Mouse (Mus musculus) liver, embryonic 11.5 days (tissue): ENCODE results near the gene Ccdc85c. TPM values are rescaled to one million over a fixed set of nuclear protein-coding genes. Genes with fewer than 3 reads are reported as not detected.

Experiments
- ATAC-seq: fragments of 200-750 bp; cut with Nextera tagmentation; replicated peaks from 2 replicates; pipeline ENCODE4 v1.8.0; 2017; ENCODE audit warnings: moderate number of reproducible peaks, mild to moderate bottlenecking, moderate TSS enrichment, moderate library complexity; ENCODE audit not compliant: low FRiP score
- DNase-seq: peaks from one replicate; pipeline ENCODE4 v3.0.0-alpha.2; 2017; ENCODE audit warnings: low spot score
- H3K27ac ChIP-seq: fragments of 300-500 bp; sonication (generic); 2 replicates; pipeline ENCODE4 v1.5.1; 2014; ENCODE audit warnings: mild to moderate bottlenecking, low read depth, low read length, control low read depth
- H3K27me3 ChIP-seq: fragments of 300-500 bp; sonication (generic); replicated peaks from 2 replicates; pipeline ENCODE4 v1.6.1; 2014; ENCODE audit warnings: low read length, mixed read lengths; ENCODE audit not compliant: control insufficient read depth, insufficient read depth
- H3K36me3 ChIP-seq: fragments of 300-500 bp; sonication (generic); 2 replicates; pipeline ENCODE4 v1.6.1; 2014; ENCODE audit warnings: mild to moderate bottlenecking, low read length, moderate library complexity, mixed read lengths; ENCODE audit not compliant: control insufficient read depth, insufficient read depth
- H3K4me1 ChIP-seq: fragments of 300-500 bp; sonication (generic); replicated peaks from 2 replicates; pipeline ENCODE4 v1.6.1; 2014; ENCODE audit warnings: low read length, mixed read lengths; ENCODE audit not compliant: control insufficient read depth, insufficient read depth
- H3K4me2 ChIP-seq: fragments of 300-500 bp; sonication (generic); 2 replicates; pipeline ENCODE4 v1.6.1; 2014; ENCODE audit warnings: mild to moderate bottlenecking, control low read depth, moderate library complexity
- H3K4me3 ChIP-seq: fragments of 300-500 bp; sonication (generic); 2 replicates; pipeline ENCODE4 v1.5.1; 2014; ENCODE audit warnings: low read depth, low read length, control low read depth
- H3K9ac ChIP-seq: fragments of 300-500 bp; sonication (generic); 2 replicates; pipeline ENCODE4 v1.6.1; 2014; ENCODE audit warnings: low read depth, low read length, control low read depth
- H3K9me3 ChIP-seq: fragments of 300-500 bp; sonication (generic); 2 replicates; pipeline ENCODE4 v1.6.1; 2016; ENCODE audit warnings: low read length, inconsistent platforms, mixed read lengths; ENCODE audit not compliant: control insufficient read depth
- WGBS: fragments of 180-500 bp; shearing (Covaris S2); extraction: QIAGEN DNeasy Blood & Tissue Kit; methylation state at CpG from one replicate; pipeline ENCODE4 v1.1.7; 2014; 5-methylcytosine and 5-hydroxymethylcytosine counted together
- polyA plus RNA-seq: library from polyadenylated mRNA; unstranded; fragments of >200 nt; fragmentation: Nextera tagmentation; extraction: Ambion mirVana; gene quantifications from 2 replicates; pipeline ENCODE4 v1.2.1, GENCODE M21; 2014

Ccdc85c gene
- polyA plus RNA-seq, 1 experiment from 2014 or later: 7.4 TPM

GRCm38 (mm10) chr12:108203895-108204294 lies 71.3 kb downstream of the Ccdc85c start:
- no peak overlapping the region for H3K4me2 ChIP-seq
- ATAC-seq: no peak

GRCm38 (mm10) chr12:108200094-108200493 lies 75.1 kb downstream of the Ccdc85c start:
- DNase-seq: no peak
- H3K27ac ChIP-seq: no peak overlapping the region
- H3K9ac ChIP-seq: no peak overlapping the region
- H3K36me3 ChIP-seq: peaks cover 56% of the 10 kb centered on the region
- H3K9me3 ChIP-seq: no peaks in the 10 kb centered on the region
- 76% methylated on average over 1 of the region's 1 CpGs for WGBS
- no peaks in the 10 kb centered on the region for H3K27me3 ChIP-seq
- no peak overlapping the region for H3K4me3 ChIP-seq
- no peaks in the 10 kb centered on the region for H3K4me1 ChIP-seq
- ATAC-seq: no peak
- H3K4me2 ChIP-seq: no peak overlapping the region

More at GRCm38 (mm10) chr12:108203895-108204294, 71.3 kb downstream of the Ccdc85c start:
- DNase-seq: peak; percentile 31
- H3K9ac ChIP-seq: no peak overlapping the region
- H3K9me3 ChIP-seq: no peaks in the 10 kb centered on the region
- H3K36me3 ChIP-seq: peaks cover 30% of the 10 kb centered on the region
- no peaks in the 10 kb centered on the region for H3K27me3 ChIP-seq
- H3K4me1 ChIP-seq: 0 out of 2 replicates have a peak, but pooled peaks cover 1% of the 10 kb centered on the region
- 76% methylated on average over 8 of the region's 8 CpGs for WGBS
- no peak overlapping the region for H3K27ac ChIP-seq
- H3K4me3 ChIP-seq: no peak overlapping the region

GRCm38 (mm10) chr12:108198447-108198846 lies 76.8 kb downstream of the Ccdc85c start:
- no peak for DNase-seq
- Histone ChIP-seq H3K4me2 (no peak overlapping the region), H3K27me3 (no peaks in the 10 kb centered on the region), H3K36me3 (peaks cover 57% of the 10 kb centered on the region), H3K4me3 (no peak overlapping the region), H3K4me1 (no peaks in the 10 kb centered on the region), H3K27ac (no peak overlapping the region), H3K9me3 (no peaks in the 10 kb centered on the region), H3K9ac (no peak overlapping the region)
- WGBS: 86% methylated on average over 4 of the region's 4 CpGs
- ATAC-seq: no peak

- no peak for DNase-seq
- no peaks in the 10 kb centered on the region for H3K9me3 ChIP-seq
- ATAC-seq: no peak
- no peaks in the 10 kb centered on the region for H3K27me3 ChIP-seq
- H3K4me2 ChIP-seq: no peak overlapping the region
- H3K36me3 ChIP-seq: peaks cover 51% of the 10 kb centered on the region
- no peak overlapping the region for H3K4me3 ChIP-seq
- 94% methylated on average over 11 of the region's 11 CpGs for WGBS
- no peak overlapping the region for H3K27ac ChIP-seq
- H3K9ac ChIP-seq: no peak overlapping the region
- no peaks in the 10 kb centered on the region for H3K4me1 ChIP-seq
These were observed 79.5 kb downstream of the Ccdc85c start for GRCm38 (mm10) chr12:108195761-108196160.

- DNase-seq (no peak), ATAC-seq (no peak)
- H3K27ac ChIP-seq: no peak overlapping the region
- no peak overlapping the region for H3K4me3 ChIP-seq
- H3K4me1 ChIP-seq: no peaks in the 10 kb centered on the region
- no peak overlapping the region for H3K4me2 ChIP-seq
- peaks cover 49% of the 10 kb centered on the region for H3K36me3 ChIP-seq
- no peaks in the 10 kb centered on the region for H3K9me3 ChIP-seq
- WGBS: 93% methylated on average over 5 of the region's 5 CpGs
- H3K9ac ChIP-seq: no peak overlapping the region
- no peaks in the 10 kb centered on the region for H3K27me3 ChIP-seq
These were observed 81.3 kb downstream of the Ccdc85c start for GRCm38 (mm10) chr12:108193878-108194277.

GRCm38 (mm10) chr12:108187541-108188091 lies 87.6 kb downstream of the Ccdc85c start:
- ATAC-seq: no peak

GRCm38 (mm10) chr12:108181716-108182115 lies 93.5 kb downstream of the Ccdc85c start:
- H3K27ac ChIP-seq: no peak overlapping the region
- DNase-seq (no peak), ATAC-seq (no peak)
- no peak overlapping the region for H3K4me3 ChIP-seq
- peaks cover 19% of the 10 kb centered on the region for H3K36me3 ChIP-seq
- WGBS: 90% methylated on average over 6 of the region's 6 CpGs
- peaks cover 15% of the 10 kb centered on the region for H3K4me1 ChIP-seq
- no peak overlapping the region for H3K4me2 ChIP-seq
- H3K9me3 ChIP-seq: no peaks in the 10 kb centered on the region
- H3K9ac ChIP-seq: no peak overlapping the region
- no peaks in the 10 kb centered on the region for H3K27me3 ChIP-seq

More at GRCm38 (mm10) chr12:108187541-108188091, 87.6 kb downstream of the Ccdc85c start:
- Histone ChIP-seq H3K27ac (no peak overlapping the region), H3K4me3 (no peak overlapping the region), H3K36me3 (peaks cover 36% of the 10 kb centered on the region), H3K4me1 (no peaks in the 10 kb centered on the region), H3K4me2 (no peak overlapping the region), H3K9me3 (no peaks in the 10 kb centered on the region), H3K9ac (no peak overlapping the region), H3K27me3 (no peaks in the 10 kb centered on the region)
- no peak for DNase-seq
- 91% methylated on average over 6 of the region's 6 CpGs for WGBS

GRCm38 (mm10) chr12:108179321-108180266 lies 95.6 kb downstream of the Ccdc85c start, which contains the start of gene Ccnk:
Gene Ccnk, plus strand, starts transcription at chr12:108179579.
- Histone ChIP-seq H3K4me2 (peak within 1 kb of the TSS; percentile 86), H3K27me3 (no peaks in the 10 kb centered on the region), H3K9ac (peak within 1 kb of the TSS; percentile 98), H3K4me1 (peaks cover 18% of the 10 kb centered on the region), H3K27ac (peak within 1 kb of the TSS; percentile 91), H3K9me3 (no peaks in the 10 kb centered on the region), H3K36me3 (peaks cover 6% of the 10 kb centered on the region; the same call in 1 of the 2 replicates), H3K4me3 (peak within 1 kb of the TSS; percentile 91)
- ATAC-seq (peak; percentile 95), DNase-seq (peak; percentile 96)
- under 1% methylated on average over 82 of the region's 82 CpGs for WGBS

- Histone ChIP-seq H3K4me1 (peaks cover 19% of the 10 kb centered on the region), H3K36me3 (peaks cover 6% of the 10 kb centered on the region; the same call in 1 of the 2 replicates), H3K27ac (peak within 1 kb of the TSS; percentile 91), H3K27me3 (no peaks in the 10 kb centered on the region), H3K9ac (peak within 1 kb of the TSS; percentile 98), H3K4me3 (peak within 1 kb of the TSS; percentile 91), H3K9me3 (no peaks in the 10 kb centered on the region), H3K4me2 (peak within 1 kb of the TSS; percentile 86)
- 0% methylated on average over 7 of the region's 9 CpGs for WGBS
- DNase-seq (no peak), ATAC-seq (no peak)
These were observed 96.1 kb downstream of the Ccdc85c start, which contains the start of gene Setd3 for GRCm38 (mm10) chr12:108179246-108179320. Gene Setd3, minus strand, starts transcription at chr12:108179314.
